Mouse (Mus musculus) CH12.LX (cell line): ENCODE measurements at regions not wholly inside any gene's neighbourhood (a gene's known extent, or its start where the extent isn't known, plus 50 kb on each side); places are given as distances from the start of the nearest gene placed in this dataset.

Source experiments
- DNase-seq: peaks from one replicate; pipeline ENCODE4 v3.0.0-alpha.2; 2013; ENCODE audit errors: extremely low read depth
- H3K27ac ChIP-seq: 2 replicates; pipeline ENCODE4 v1.5.1; 2012; ENCODE audit warnings: low read depth, mild to moderate bottlenecking, control low read depth, moderate library complexity; ENCODE audit not compliant: insufficient read depth
- H3K27me3 ChIP-seq: replicated peaks from 2 replicates; pipeline ENCODE3; 2012; ENCODE audit warnings: inconsistent platforms
- H3K36me3 ChIP-seq, 2 experiments: replicated peaks in 1 of 2; 2 replicates each; pipeline versions ENCODE3 to v1.6.1; 2012; ENCODE audit warnings: inconsistent platforms in 1 of 2, low read length in 1 of 2, mild to moderate bottlenecking in 1 of 2, mixed read lengths in 1 of 2, moderate library complexity in 1 of 2; ENCODE audit not compliant: control insufficient read depth in 1 of 2, insufficient read depth in 1 of 2
- H3K4me1 ChIP-seq, 2 experiments: 2 replicates each; pipeline ENCODE4 v1.6.1; 2012; ENCODE audit warnings: inconsistent platforms in 1 of 2, moderate library complexity in 1 of 2; ENCODE audit not compliant: insufficient read depth in 2 of 2, control insufficient read depth in 1 of 2
- H3K4me2 ChIP-seq: 2 replicates; pipeline ENCODE4 v1.6.1; 2012; ENCODE audit warnings: low read depth, mild to moderate bottlenecking, control low read depth; ENCODE audit not compliant: poor library complexity, insufficient read depth, severe bottlenecking
- H3K4me3 ChIP-seq, 3 experiments: fragments of 150-350 bp in 1 of 3; sonication (generic) in 1 of 3; replicated peaks in 1 of 3; 2 replicates each; pipeline versions ENCODE3 to v1.5.1; 2011 to 2012; ENCODE audit warnings: low read depth in 2 of 3, low read length in 2 of 3, mild to moderate bottlenecking in 2 of 3, moderate library complexity in 2 of 3, control low read depth in 1 of 3, improper control_type of control experiment in 1 of 3, inconsistent platforms in 1 of 3, mixed read lengths in 1 of 3; ENCODE audit not compliant: poor library complexity in 1 of 3
- H3K79me2 ChIP-seq: replicated peaks from 2 replicates; pipeline ENCODE4 v1.6.1; 2012; ENCODE audit warnings: mild to moderate bottlenecking, moderate library complexity; ENCODE audit not compliant: control insufficient read depth, poor library complexity, insufficient read depth, severe bottlenecking; ENCODE audit errors: extremely low read depth
- H3K9ac ChIP-seq: 2 replicates; pipeline ENCODE4 v1.6.1; 2012; ENCODE audit warnings: low read depth, mild to moderate bottlenecking, control low read depth, moderate library complexity; ENCODE audit not compliant: insufficient read depth
- H3K9me3 ChIP-seq: replicated peaks from 2 replicates; pipeline ENCODE3; 2012; ENCODE audit warnings: low read length, inconsistent platforms, mixed read lengths
- CHD2 ChIP-seq: IDR thresholded peaks from 2 replicates; pipeline ENCODE4 v1.6.1; 2011; ENCODE audit warnings: low read length, improper control_type of control experiment
- ELF1 ChIP-seq: IDR thresholded peaks from 2 replicates; pipeline ENCODE4 v1.6.1; 2014; ENCODE audit warnings: low read depth, mild to moderate bottlenecking, inconsistent platforms, low read length, improper control_type of control experiment
- ETS1 ChIP-seq: conservative IDR thresholded peaks from 2 replicates; pipeline ENCODE4 v1.6.1; 2012; ENCODE audit warnings: low read depth, mild to moderate bottlenecking, inconsistent platforms, low read length, improper control_type of control experiment, moderate library complexity
- MAZ ChIP-seq: IDR thresholded peaks from 2 replicates; pipeline ENCODE4 v1.6.1; 2012; ENCODE audit warnings: low read depth, mild to moderate bottlenecking, inconsistent platforms, low read length, improper control_type of control experiment, moderate library complexity
- MEF2A ChIP-seq: IDR thresholded peaks from 2 replicates; pipeline ENCODE4 v1.6.1; 2014; ENCODE audit warnings: low read depth, mild to moderate bottlenecking, inconsistent platforms, low read length, improper control_type of control experiment, borderline replicate concordance
- MYC ChIP-seq: IDR thresholded peaks from 2 replicates; pipeline ENCODE4 v1.6.1; 2011; ENCODE audit warnings: low read depth, mild to moderate bottlenecking, improper control_type of control experiment, low read length
- PAX5 ChIP-seq: IDR thresholded peaks from 2 replicates; pipeline ENCODE4 v1.6.1; 2012; ENCODE audit warnings: low read length, inconsistent platforms, mixed read lengths
- POLR2A ChIP-seq: IDR thresholded peaks from 2 replicates; pipeline ENCODE4 v1.6.1; 2011; ENCODE audit warnings: low read depth, mild to moderate bottlenecking, improper control_type of control experiment, low read length
- SIN3A ChIP-seq: IDR thresholded peaks from 2 replicates; pipeline ENCODE4 v1.6.1; 2012; ENCODE audit warnings: low read length, improper control_type of control experiment, inconsistent platforms
- dilution Hi-C: fragments of 300-500 bp; cut with MboI; formaldehyde crosslinking; loops from 2 replicates; pipeline ENCODE4 v1.14.3; 2020; ENCODE audit warnings: low sequenced_read_pairs; ENCODE audit not compliant: extremely low pct_unique_long_range_greater_than_20kb, extremely low pct_ligation_motif_present
- in situ Hi-C: fragments of 300-500 bp; cut with MboI; formaldehyde crosslinking; loops from 3 replicates; pipeline ENCODE4 v1.14.3; 2019; ENCODE audit warnings: low sequenced_read_pairs, low pct_ligation_motif_present, low pct_unique_long_range_greater_than_20kb, mixed read lengths

DNA sequence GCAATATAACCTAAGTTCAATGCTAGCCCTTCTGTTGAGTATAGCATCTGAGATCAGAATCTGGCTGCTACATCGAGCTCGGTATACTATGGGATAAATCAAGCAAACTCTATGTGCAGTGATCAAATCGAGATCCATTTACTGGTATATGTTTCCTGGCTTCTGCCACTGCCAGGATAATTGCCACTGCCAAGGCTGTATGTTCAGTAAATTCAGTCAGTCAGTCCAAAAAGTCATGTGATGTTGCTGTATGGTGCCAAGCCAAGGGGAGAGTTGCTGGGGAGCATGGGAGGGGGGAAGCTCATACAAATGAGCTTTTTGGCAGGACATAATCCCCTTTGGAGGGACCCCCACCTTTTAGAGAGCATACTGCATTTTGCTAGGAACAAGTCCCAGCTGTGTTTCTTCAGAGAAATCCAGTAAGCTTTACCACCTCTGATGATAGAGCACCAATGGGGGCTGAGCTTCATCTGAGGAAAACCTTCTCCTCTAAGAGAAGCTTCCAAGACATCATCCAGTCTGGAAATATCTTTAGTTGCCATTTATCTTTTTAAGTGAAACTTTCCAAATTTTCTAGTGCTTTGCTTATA lies 389.3 kb upstream of the Plscr5 start:
- dilution Hi-C loops (no loop called here), in situ Hi-C loops (no loop called here)
- Histone ChIP-seq H3K4me1 (no peaks in the 10 kb centered on the region), H3K36me3 (no peaks in the 10 kb centered on the region), H3K4me3 (no peak overlapping the region), H3K79me2 (no peaks in the 10 kb centered on the region), H3K9ac (no peak overlapping the region), H3K9me3 (no peaks in the 10 kb centered on the region), H3K27me3 (no peaks in the 10 kb centered on the region), H3K27ac (no peak overlapping the region), H3K4me2 (no peak overlapping the region)
- no peak for DNase-seq
- no peak for TF ChIP-seq SIN3A
- TF ChIP-seq POLR2A: no peak
- TF ChIP-seq ETS1: no peak
- TF ChIP-seq MAZ: no peak

- in situ Hi-C loops: no loop called here
- Histone ChIP-seq H3K4me1 (no peaks in the 10 kb centered on the region), H3K79me2 (no peaks in the 10 kb centered on the region), H3K9me3 (no peaks in the 10 kb centered on the region), H3K9ac (no peak overlapping the region), H3K27ac (no peak overlapping the region), H3K4me3 (no peak overlapping the region), H3K4me2 (no peak overlapping the region), H3K36me3 (no peaks in the 10 kb centered on the region), H3K27me3 (no peaks in the 10 kb centered on the region)
- no peak for DNase-seq
- no peak for TF ChIP-seq PAX5
- no peak for TF ChIP-seq MEF2A
- dilution Hi-C loops: no loop called here
Observed at GRCm38 (mm10) chr9:91798837-91799225, 393.9 kb upstream of the Plscr5 start.

- in situ Hi-C loops (no loop called here), dilution Hi-C loops (no loop called here)
- H3K79me2 ChIP-seq: no peaks in the 10 kb centered on the region
- no peaks in the 10 kb centered on the region for H3K36me3 ChIP-seq
- no peak overlapping the region for H3K4me2 ChIP-seq
- no peak overlapping the region for H3K4me3 ChIP-seq
- no peak for DNase-seq
- no peak for TF ChIP-seq CHD2
- TF ChIP-seq ETS1: no peak
- no peak for TF ChIP-seq ELF1
- no peak for TF ChIP-seq PAX5
- TF ChIP-seq MYC: no peak
- H3K9ac ChIP-seq: no peak overlapping the region
- no peaks in the 10 kb centered on the region for H3K9me3 ChIP-seq
- H3K27me3 ChIP-seq: no peaks in the 10 kb centered on the region
- no peaks in the 10 kb centered on the region for H3K4me1 ChIP-seq
- H3K27ac ChIP-seq: no peak overlapping the region
Observed at GRCm38 (mm10) chr9:91798171-91798836, 394.4 kb upstream of the Plscr5 start.
